ENCODE assay signal across 8 mouse cellular contexts in genomic region chrX:12917105-12917504, GRCm38 (mm10).
DNase-seq lines count a peak whose midpoint lies in the region; ATAC-seq and TF ChIP-seq lines count a peak whose summit lies in the region.

No protein-coding gene starts in this region.

- H3K27me3 ChIP-seq in embryonic facial prominence, embryonic 14.5 days (replicated peaks; ENCODE audit: control insufficient read depth, insufficient read depth, low read length): no peaks in the 10 kb centered on the region
- H3K27me3 ChIP-seq in hindbrain, embryonic 12.5 days: peaks cover 5% of the 10 kb centered on the region; the same call in 1 of the 2 replicates
- no peaks in the 10 kb centered on the region for H3K27me3 ChIP-seq in limb, embryonic 14.5 days (ENCODE audit: control insufficient read depth, insufficient read depth, low read length)
- no peaks in the 10 kb centered on the region for H3K27me3 ChIP-seq in neural tube, embryonic 11.5 days (ENCODE audit: control insufficient read depth, insufficient read depth, low read length)

- WGBS in embryonic facial prominence, embryonic 14.5 days: 23% methylated on average over 13 of the region's 13 CpGs
- 25% methylated on average over 13 of the region's 13 CpGs for WGBS in hindbrain, embryonic 12.5 days
- 38% methylated on average over 13 of the region's 13 CpGs for WGBS in limb, embryonic 14.5 days
- WGBS in neural tube, embryonic 11.5 days: 28% methylated on average over 13 of the region's 13 CpGs

- H3K36me3 ChIP-seq in embryonic facial prominence, embryonic 14.5 days (ENCODE audit: control insufficient read depth, insufficient read depth, low read length): no peaks in the 10 kb centered on the region
- no peaks in the 10 kb centered on the region for H3K36me3 ChIP-seq in hindbrain, embryonic 12.5 days
- no peaks in the 10 kb centered on the region for H3K36me3 ChIP-seq in limb, embryonic 14.5 days (ENCODE audit: control insufficient read depth, insufficient read depth, low read length)
- no peaks in the 10 kb centered on the region for H3K36me3 ChIP-seq in neural tube, embryonic 11.5 days (ENCODE audit: control insufficient read depth, insufficient read depth, low read length)

- no peak overlapping the region for H3K27ac ChIP-seq in embryonic facial prominence, embryonic 14.5 days (replicated peaks; ENCODE audit: low read depth, low read length)
- H3K27ac ChIP-seq in hindbrain, embryonic 12.5 days: no peak overlapping the region
- no peak overlapping the region for H3K27ac ChIP-seq in limb, embryonic 14.5 days (replicated peaks; ENCODE audit: low read depth, low read length)
- H3K27ac ChIP-seq in neural tube, embryonic 11.5 days (ENCODE audit: low read depth, low read length): no peak overlapping the region

- H3K9ac ChIP-seq in embryonic facial prominence, embryonic 14.5 days (ENCODE audit: low read depth, low read length): no peak overlapping the region
- no peak overlapping the region for H3K9ac ChIP-seq in hindbrain, embryonic 12.5 days
- H3K9ac ChIP-seq in limb, embryonic 14.5 days (ENCODE audit: low read depth, low read length, severe bottlenecking): peak overlapping the region; percentile 21; the same call in 1 of the 2 replicates
- H3K9ac ChIP-seq in neural tube, embryonic 11.5 days (ENCODE audit: low read length): no peak overlapping the region

- no peaks in the 10 kb centered on the region for H3K4me1 ChIP-seq in embryonic facial prominence, embryonic 14.5 days (ENCODE audit: control insufficient read depth, insufficient read depth, low read length)
- H3K4me1 ChIP-seq in hindbrain, embryonic 12.5 days: no peaks in the 10 kb centered on the region
- H3K4me1 ChIP-seq in limb, embryonic 14.5 days (ENCODE audit: control insufficient read depth, insufficient read depth, low read length): no peaks in the 10 kb centered on the region
- H3K4me1 ChIP-seq in neural tube, embryonic 11.5 days (ENCODE audit: control insufficient read depth, insufficient read depth, low read length): no peaks in the 10 kb centered on the region

- H3K4me3 ChIP-seq in embryonic facial prominence, embryonic 14.5 days (ENCODE audit: low read depth, low read length): 0 out of 2 replicates have a peak overlapping the region, but pooled peaks have one; percentile 3
- no peak overlapping the region for H3K4me3 ChIP-seq in hindbrain, embryonic 12.5 days
- peak overlapping the region; percentile 11; the same call in 1 of the 2 replicates for H3K4me3 ChIP-seq in limb, embryonic 14.5 days (replicated peaks; ENCODE audit: low read length)
- H3K4me3 ChIP-seq in neural tube, embryonic 11.5 days (ENCODE audit: low read depth, low read length): no peak overlapping the region

- no peaks in the 10 kb centered on the region for H3K9me3 ChIP-seq in embryonic facial prominence, embryonic 14.5 days (ENCODE audit: control insufficient read depth, low read length)
- H3K9me3 ChIP-seq in hindbrain, embryonic 12.5 days (replicated peaks): no peaks in the 10 kb centered on the region
- H3K9me3 ChIP-seq in limb, embryonic 14.5 days (ENCODE audit: control insufficient read depth, low read length): no peaks in the 10 kb centered on the region
- no peaks in the 10 kb centered on the region; the same call in 1 of the 2 replicates for H3K9me3 ChIP-seq in neural tube, embryonic 11.5 days (ENCODE audit: control insufficient read depth, low read length)

- no peak for TF ChIP-seq POLR2A in limb, embryonic 14.5 days (IDR thresholded peaks at IDR 0.05; ENCODE audit: borderline replicate concordance, extremely low read depth, insufficient read depth, insufficient read length)

- peak overlapping the region; percentile 44 for H3K4me2 ChIP-seq in embryonic facial prominence, embryonic 14.5 days (ENCODE audit: low read depth, low read length)
- H3K4me2 ChIP-seq in hindbrain, embryonic 12.5 days (replicated peaks): peak overlapping the region; percentile 32
- peak overlapping the region; percentile 28 for H3K4me2 ChIP-seq in limb, embryonic 14.5 days (replicated peaks; ENCODE audit: low read depth, low read length, severe bottlenecking)
- H3K4me2 ChIP-seq in neural tube, embryonic 11.5 days (ENCODE audit: low read depth): no peak overlapping the region; the same call in 1 of the 2 replicates

- ATAC-seq in embryonic facial prominence, embryonic 14.5 days (ENCODE audit: low read depth): peak; percentile 75
- 0 out of 2 replicates have a peak, but pooled peaks have one; percentile 64 for ATAC-seq in hindbrain, embryonic 12.5 days (ENCODE audit: low FRiP score)
- ATAC-seq in limb, embryonic 14.5 days (ENCODE audit: low FRiP score, low read depth): no peak
- no peak for ATAC-seq in neural tube, embryonic 11.5 days (ENCODE audit: insufficient read depth, low FRiP score, low TSS enrichment)
- ATAC-seq in activated CD4-positive, CD25-positive, alpha-beta regulatory T cell, adult 4 months: no peak

- peak; percentile 27 to 28 for DNase-seq in cerebellum, postnatal 10 days
- no peak for DNase-seq in cerebellum, adult 9-11 months
- peak; percentile 52 for DNase-seq in embryonic facial prominence, embryonic 14.5 days (ENCODE audit: low spot score)
- peak; percentile 15 for DNase-seq in limb, embryonic 14.5 days (ENCODE audit: low spot score)
- DNase-seq in neural tube, embryonic 11.5 days (ENCODE audit: low spot score): peak; percentile 25
- DNase-seq in natural killer cell, adult 2 months (ENCODE audit: low spot score in 2 of 2): no peak

Comparison
In these comparisons a context has a peak if more than half of its experiments do, and no peak if none do; other contexts are left out.
1. DNase-seq: peak in cerebellum, postnatal 10 days (2 of 2), embryonic facial prominence, embryonic 14.5 days (single experiment), limb, embryonic 14.5 days (single experiment) and neural tube, embryonic 11.5 days (single experiment); none in cerebellum, adult 9-11 months (single experiment) and natural killer cell, adult 2 months (0 of 2).
2. ATAC-seq: peak in embryonic facial prominence, embryonic 14.5 days (single experiment) and hindbrain, embryonic 12.5 days (single experiment); none in limb, embryonic 14.5 days (single experiment), neural tube, embryonic 11.5 days (single experiment) and activated CD4-positive, CD25-positive, alpha-beta regulatory T cell, adult 4 months (single experiment).
3. H3K4me3 ChIP-seq: peak in embryonic facial prominence, embryonic 14.5 days (single experiment) and limb, embryonic 14.5 days (single experiment); none in hindbrain, embryonic 12.5 days (single experiment) and neural tube, embryonic 11.5 days (single experiment).